Mouse (Mus musculus) urinary bladder, postnatal 36 days (tissue): ENCODE measurements around the gene Islr.

Experiments
- DNase-seq, 2 experiments: peaks; one replicate each; pipeline ENCODE4 v3.0.0; 2022; ENCODE audit warnings: low spot score in 2 of 2, mixed read lengths in 1 of 2

Islr gene

GRCm38 (mm10) chr9:58220218-58220903 lies 16.3 kb upstream of the Islr start:
- DNase-seq = no peak

- DNase-seq = no peak
Measured at GRCm38 (mm10) chr9:58218539-58218938, 14.4 kb upstream of the Islr start.

- DNase-seq = no peak
Measured at GRCm38 (mm10) chr9:58216402-58216801, 12.3 kb upstream of the Islr start.

GRCm38 (mm10) chr9:58214519-58215180 lies 10.5 kb upstream of the Islr start:
- no peak for DNase-seq

GRCm38 (mm10) chr9:58213865-58214264 lies 9.8 kb upstream of the Islr start:
- DNase-seq = no peak

GRCm38 (mm10) chr9:58213377-58213776 lies 9.3 kb upstream of the Islr start:
- no peak for DNase-seq

- no peak for DNase-seq
Measured at GRCm38 (mm10) chr9:58210304-58210627, 6.2 kb upstream of the Islr start.

- no peak for DNase-seq
Measured at GRCm38 (mm10) chr9:58209462-58210303, 5.6 kb upstream of the Islr start.

- DNase-seq = no peak
Measured at GRCm38 (mm10) chr9:58206013-58206412, 1.9 kb upstream of the Islr start.

GRCm38 (mm10) chr9:58204448-58205000 lies 418 bp upstream of the Islr start:
- peak; percentile 90 to 92 for DNase-seq

- DNase-seq = no peak
Measured at GRCm38 (mm10) chr9:58202676-58203453, 1.2 kb downstream of the Islr start.

- DNase-seq = no peak
Measured at GRCm38 (mm10) chr9:58201861-58202549, 2.1 kb downstream of the Islr start.

GRCm38 (mm10) chr9:58201091-58201842 lies 2.8 kb downstream of the Islr start:
- DNase-seq = no peak

- no peak for DNase-seq
Measured at GRCm38 (mm10) chr9:58200270-58201090, 3.6 kb downstream of the Islr start.

- DNase-seq = no peak
Measured at GRCm38 (mm10) chr9:58199381-58200269, 4.5 kb downstream of the Islr start.

GRCm38 (mm10) chr9:58198801-58199371 lies 5.2 kb downstream of the Islr start:
- DNase-seq = no peak

- peak in 1 of 2 experiments; percentile 46 for DNase-seq
Measured at GRCm38 (mm10) chr9:58197781-58198701, 6.1 kb downstream of the Islr start.
